Mouse (Mus musculus): ENCODE data around the gene Spo11.
A peak's percentile ranks its signal among the peaks of the same experiment; 100 is the strongest.

Spo11 gene

DNA sequence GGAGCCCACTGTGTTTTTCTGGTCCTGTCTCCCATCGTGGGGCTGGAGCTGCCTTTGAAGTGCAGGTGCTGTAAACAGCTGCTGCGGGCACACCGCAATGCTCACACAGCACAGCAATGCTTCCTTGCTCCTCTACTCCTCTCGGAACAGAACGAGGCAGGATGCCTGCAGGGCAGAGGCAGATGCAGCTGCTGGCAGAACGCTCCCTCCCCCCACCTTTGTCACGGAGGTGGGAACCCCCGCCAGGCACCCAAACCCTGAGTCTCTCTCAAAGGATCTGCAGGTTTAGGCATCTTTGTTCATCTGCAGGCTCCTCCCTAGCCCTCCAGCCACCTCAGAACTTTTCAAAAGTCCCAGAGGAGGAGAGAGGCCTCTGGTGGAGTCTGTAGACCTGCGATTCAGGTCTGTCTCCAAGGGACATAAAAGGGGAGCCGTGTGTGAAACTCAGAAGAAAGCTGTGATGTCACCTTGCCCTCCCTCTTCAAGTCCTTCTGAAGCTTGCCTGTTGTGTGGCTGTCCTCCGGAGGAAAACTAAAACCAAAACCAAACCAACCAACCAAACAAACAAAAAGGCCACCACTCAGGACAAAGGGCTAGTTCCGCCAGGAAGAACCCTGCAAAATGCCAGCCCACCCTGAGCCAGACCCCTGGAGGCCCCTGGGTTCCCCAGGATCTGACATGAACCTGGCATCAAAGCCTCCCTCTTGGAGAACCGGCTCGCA, at the start of gene Spo11:
Gene Spo11, plus strand, starts transcription at position 292 of the 722 bp plus-strand sequence.
- DNase-seq = no peak

DNA sequence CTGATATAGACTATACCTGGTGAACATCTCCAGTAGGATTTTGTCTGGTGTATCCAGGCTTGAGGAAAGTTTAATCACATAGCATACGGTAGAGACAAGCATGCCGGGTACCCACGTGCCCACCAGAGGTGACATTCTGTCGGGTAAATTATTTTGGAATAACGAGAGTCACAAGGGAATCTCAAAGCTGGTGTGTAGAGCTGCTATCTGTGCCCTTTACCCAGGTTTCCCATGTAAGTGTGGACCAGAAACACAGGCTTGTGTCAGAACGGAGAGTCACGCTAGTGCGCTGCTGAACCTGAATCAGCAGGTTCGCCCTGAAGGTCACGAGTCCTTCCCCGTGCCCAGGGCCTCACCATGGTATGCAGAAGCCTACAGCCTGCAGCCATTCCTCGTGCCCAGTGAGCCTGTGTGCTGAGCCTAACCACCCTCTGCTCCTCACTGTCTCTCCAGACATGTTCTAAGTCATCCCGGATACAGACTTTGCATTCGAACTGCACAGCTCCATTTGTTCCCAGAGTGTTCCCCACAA, 47.5 kb upstream of the Spo11 start:
- no peak for DNase-seq

DNA sequence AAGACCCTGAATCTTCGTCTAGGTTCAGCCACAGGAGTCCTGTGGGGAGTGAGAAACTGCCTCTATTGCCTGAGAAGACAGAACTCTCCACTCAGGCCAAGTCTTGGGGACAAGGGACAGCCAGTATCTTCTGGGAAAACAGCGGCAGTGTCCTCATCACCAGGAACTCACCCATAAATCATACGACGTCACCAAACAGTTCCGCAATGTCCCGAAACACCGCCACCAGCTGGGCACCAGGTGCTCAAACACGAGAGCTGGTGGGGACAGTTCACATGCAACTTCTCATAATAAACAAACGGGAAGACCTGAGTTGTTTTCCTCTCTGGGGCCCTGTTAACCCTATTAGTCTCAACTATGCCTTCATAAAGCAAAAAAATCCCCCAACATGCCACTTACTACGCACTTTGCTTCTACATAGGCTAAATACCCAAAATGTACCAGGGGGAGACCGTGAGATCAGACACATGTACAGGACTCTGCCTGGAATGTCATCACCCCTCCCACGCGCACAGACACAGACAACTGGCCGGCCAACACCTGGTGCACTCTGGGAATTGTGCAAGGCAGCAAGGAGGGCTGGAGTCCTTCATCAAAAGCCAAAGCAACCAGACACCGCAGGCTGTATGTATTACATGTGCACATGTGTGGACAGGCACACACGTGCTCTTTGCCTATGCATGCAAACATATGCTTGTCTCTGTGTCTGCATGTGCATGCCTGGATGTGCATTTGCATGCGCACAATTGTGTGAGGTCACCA, 46.2 kb upstream of the Spo11 start:
- DNase-seq = no peak

DNA sequence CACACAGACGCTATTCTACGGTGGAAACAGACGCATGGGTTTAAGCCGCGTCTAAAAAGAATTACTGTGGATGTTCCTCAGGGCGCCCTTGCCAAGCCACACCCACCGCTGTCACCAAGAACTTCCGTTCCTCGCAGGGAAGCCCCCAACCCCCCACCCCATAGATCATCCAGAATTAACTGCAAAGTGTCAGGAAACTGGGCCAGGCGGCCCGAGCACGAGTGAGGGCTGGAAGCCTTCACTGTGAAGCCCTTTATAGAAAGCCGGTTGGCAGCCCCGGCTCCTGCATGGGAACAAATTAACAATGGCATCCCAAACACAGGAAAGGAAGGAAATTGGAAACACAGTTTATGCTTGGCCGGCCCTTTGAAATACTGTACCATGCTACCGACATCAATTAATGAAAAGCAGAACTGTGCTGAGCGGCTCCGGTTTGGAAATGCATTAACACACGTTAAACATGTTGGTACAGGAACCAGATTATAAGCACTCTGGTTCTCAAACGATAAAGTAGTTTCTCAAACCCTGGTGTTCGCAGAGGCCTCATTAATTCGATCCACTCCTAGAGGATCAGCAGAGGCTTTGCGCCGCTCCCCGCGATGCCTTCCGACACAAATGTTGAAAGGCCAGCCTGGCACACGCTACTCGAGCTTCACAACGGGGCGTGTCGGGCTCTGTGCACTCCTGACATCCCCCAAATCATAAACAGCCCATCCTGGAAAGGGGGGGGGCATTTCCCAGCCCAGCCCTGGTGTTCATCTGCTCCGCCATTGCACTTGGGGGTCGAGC, 43.7 kb upstream of the Spo11 start:
- DNase-seq = peak; percentile 68

DNA sequence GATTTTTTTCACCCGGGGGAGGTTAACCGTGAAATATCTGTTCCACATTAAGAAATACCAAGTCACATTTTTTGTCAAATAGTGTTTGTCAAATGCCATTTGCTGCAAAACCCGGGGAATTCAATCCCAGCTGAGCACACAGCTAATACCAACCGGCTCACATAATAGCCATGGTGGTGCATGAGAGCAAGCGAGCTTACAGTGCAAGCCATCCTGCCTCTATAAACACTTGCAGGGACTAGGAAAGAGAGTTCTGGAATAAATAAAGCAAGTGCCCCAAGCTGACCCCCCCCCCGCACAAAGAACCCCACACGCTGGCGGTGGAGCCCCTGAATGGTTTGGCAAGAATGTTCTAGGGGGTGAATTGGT, 43.1 kb upstream of the Spo11 start:
- no peak for DNase-seq

DNA sequence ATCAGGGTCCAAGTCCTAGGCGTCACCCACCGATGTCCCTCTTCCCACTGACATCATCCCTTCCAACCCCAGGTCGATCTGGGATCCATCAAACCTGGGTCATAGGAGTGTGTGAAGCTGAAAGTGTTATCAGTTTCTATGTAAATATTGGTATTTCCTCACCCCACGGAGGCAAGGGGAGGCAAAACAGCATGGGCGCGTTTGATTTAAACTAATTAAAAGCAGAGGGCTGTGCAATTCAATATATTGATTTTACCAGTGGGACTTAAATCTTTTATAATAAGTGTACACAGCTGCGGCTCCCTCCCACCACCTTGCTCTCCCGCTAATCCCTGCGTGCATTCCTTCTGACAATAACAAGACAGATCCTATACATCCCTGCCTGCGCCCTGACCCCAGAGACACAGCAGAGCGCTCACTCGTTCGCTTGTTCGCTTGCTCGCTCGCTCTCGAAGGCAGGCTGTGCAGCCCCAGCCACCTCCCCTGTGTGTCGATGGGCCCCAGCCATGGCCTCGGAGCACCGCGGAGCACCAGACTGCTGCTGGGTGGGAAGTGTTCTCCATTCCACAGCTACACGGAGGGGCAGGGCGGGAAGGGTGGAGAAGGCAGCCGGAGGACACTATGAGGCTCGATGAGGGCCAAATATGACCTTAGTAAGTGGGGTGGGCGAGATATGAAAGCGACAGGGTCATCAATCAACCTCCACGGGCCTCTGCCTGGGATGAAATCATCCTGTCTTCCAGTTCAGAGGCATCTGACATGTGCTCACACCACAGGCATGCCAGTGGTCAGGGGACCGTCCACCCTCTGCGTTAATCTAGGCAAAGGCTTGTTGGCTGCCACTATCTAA, 42.4 kb upstream of the Spo11 start:
- DNase-seq = no peak

DNA sequence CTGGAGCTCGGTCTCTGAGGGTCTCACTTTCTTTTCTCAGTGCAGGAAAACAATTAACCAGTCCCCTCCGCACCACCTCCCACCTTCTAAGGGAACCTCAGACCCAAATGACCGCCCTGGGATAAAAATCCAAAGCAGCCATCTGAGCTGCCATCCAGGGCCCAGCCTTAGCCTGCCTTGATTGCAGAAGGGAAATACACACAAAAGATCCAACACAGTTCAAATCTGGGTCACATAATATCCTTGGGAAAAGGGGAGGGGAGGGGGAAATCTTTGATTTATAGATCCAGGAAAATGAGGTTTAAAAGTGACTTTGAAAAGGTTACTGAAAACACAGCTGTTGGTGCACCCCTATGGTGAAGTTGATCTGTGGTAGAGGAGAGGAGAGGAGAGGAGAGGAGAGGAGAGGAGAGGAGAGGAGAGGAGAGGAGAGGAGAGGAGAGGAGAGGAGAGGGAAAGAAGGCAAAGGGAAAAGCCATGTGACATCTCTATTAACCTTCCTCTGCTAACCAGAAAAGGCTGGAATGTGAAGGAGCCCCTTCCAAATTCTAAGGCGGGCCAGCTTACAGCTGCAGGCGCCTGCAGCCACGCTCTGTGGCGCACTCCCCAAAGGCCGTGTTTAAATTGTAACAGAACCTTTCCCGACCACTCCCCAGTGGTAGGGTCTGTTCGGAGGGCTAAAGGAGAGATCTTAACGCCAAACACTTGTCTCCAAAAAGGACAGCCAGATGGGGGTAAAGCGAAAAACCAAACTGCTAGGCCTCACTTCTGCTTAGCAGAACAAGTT, 41.5 kb upstream of the Spo11 start:
- no peak for DNase-seq

DNA sequence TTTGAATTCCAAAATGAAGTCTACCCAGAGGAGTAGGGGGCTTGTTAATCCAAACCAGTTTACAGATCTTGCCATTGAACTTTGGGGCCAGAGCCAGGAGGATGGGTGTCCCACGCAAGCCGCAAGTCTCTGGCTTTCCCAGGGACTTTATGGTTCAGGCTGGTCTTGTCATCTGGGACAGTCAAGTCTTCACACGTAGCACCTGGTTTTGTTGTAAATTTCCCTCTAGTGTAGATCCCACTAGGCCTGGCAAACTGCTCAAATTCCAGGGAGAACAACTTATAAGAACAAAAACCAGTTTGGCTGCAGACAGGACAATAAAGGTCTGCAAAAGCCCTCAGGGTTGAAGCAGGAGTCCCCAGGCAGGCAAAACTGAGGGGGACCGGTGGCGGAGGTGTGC, 40.7 kb upstream of the Spo11 start:
- DNase-seq = no peak

DNA sequence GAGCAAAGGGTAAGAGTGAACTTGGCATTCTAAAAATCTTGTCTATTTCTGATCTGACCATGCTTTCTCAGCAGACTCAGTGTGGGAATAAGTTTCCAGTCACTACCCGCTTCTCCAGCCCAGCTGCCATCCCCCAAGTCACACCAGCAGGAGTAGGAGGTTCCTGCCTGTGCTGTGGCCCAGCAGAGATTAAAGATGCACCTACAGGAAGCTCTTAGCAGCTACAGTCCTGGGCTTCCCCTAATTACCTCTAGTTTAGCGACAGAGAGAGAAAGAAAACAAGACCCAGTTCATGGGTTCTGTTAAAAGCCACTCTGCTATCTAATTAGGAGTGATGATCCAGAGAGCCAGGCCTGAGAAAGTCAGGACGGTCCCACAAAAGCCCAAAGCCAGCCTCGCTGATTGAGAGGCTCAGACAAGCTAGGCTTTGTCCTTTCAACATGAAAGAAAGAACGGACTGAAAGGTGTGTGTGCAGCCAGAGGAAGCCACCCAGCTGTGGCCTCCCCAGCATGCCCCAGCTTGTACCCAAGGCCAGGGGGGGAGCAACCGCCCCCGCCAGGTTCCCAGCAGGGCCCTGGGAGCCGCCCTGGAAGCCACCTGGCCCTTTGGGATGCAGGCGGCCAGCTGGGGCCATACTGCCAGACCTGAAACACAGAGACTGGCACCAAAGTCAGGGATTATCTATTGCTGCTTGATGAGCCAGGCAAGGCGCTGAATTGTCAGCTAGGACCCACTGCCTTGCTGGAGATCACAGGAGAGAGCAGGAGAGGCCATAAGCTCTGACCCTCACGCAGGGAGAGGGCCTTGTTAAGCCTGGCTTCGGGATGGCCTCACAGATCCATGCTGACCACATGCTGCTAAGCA, 39.9 kb upstream of the Spo11 start:
- DNase-seq = no peak

DNA sequence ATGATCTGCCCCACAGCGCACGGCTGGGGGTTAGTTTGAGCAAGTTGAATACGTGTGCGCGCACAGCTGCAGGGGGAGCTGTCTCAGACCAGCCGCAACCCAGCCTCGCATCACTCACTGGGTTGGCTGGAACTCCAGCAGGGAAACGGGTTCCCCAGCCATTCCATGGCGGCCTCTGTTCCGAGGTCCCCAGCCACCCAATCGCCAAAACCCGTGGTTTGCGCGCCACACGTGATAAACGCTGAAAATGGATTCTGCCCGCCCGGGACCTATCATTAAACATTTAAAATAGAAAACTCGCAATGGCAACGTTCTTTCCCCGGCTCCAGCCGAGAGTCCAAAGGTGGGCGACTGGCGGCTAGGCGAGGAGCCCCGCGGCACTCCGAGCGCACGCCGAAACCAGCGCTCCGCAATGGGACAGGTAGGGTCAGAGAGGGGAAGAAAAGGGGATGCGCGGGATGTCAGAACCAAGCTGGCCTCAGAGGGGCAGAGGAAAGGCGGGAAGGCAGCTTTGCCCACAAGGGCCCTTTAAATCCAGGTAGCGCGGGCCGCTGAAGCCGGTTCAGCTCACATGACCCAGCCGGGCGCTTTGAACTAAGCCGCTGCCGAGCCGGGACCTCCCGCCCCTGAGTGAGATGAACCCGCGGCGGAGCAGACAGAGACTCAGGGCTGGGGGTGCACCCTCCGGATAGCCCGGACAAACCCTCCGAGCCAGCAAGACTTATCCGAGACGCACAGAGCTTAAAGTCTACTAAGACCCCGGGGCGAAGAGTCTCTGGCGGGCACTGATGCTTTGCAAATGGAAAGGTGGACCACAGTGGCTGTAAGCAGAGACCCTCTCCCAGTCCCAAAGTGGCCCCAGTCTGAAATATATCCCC, 38.5 kb upstream of the Spo11 start:
- DNase-seq = no peak

DNA sequence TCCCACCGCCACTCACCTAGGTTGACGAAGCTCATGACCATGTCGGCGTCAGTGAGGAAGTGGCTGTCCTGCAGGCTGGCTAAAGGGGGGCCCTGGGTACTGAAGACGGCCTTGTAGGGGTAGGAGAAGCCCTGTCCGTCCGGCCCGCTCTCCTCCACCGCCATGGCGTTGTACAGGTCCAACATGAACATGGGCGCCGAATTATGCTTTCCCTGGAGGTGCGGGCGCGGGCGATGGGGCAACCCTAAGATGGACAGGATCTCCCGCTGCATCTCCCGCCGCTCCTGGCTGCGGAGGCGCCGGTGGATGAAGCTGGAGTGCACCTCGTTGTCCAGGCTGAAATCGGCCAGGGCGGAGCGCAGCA, 37.9 kb upstream of the Spo11 start:
- no peak for DNase-seq

DNA sequence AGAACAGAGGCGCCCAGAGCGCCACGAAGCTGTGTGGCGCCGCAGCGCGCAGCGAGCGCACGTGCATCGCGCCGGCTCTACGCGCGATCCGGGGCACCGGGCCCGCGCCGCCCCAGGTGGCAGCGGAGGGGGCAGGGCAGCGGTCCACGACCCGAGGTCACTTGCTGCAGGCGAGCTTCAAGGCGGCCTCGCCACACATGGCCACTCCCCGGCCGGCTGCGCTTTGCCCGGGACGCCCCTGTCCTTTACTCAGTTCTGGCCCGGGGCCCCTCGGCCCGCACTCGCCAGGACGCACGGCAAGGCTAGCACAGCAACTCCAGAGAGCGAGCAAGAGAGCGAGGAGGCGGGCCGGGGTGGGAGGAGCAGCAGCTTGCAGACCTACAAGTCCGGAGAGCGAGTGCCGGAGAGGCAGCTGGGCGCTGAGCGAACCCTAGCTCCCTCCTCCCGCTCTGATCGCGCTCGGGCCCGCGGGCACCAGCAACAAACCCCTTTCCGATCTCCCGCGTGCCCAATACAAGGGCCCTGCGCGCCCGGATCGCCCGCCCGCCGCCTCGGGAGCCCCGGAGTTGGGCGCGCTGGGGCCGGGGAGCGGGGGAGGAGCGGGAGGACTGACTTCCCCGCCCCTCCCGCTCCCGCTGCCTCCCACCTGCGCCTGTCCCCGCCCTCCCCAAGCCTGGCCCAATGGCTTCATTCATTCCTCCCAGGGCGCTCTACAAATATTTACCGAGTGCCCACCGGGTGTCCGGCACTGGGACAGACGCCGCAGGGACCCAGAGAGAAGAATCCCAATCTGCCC, 37.3 kb upstream of the Spo11 start, which contains the start of gene Bmp7:
Gene Bmp7, minus strand, starts transcription at position 319 of the 796 bp plus-strand sequence.
- DNase-seq = peak; percentile 53

DNA sequence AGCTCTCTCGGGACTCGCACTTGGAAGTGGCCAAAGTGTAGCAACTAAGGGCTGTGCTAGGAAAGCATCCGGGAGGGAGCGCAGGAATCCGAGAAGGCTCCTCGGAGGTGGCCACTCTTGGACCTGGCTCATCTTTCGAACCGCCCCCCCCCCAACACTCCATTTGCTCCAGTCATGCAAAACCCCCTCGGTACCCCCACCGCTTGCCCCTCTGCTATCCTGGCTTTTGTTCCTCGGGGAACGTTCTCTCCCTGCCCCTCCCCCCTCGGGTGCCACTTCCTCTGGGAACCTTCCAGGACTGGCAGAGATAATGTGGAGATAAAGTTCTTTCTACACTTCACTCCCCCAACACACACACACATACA, 36.7 kb upstream of the Spo11 start:
- DNase-seq = no peak

DNA sequence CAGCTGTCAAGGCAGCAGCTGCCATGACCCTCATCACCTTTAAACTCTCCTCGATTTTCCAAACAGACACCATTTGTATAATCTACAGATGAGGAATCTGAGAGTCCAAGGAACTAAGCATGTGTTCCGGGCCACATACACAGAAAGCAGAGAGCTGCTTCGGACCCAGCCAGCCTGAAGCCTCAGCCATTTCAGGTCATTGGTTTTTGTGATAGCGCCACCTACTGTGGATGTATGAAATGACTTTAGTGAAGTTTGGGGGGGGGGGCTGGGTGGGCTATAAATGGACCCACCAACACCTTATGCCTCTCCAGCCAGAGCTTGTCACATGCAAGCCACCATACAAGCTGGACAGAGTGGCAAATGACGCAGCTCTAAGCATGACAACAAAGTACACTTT, 28.4 kb upstream of the Spo11 start:
- DNase-seq = no peak

DNA sequence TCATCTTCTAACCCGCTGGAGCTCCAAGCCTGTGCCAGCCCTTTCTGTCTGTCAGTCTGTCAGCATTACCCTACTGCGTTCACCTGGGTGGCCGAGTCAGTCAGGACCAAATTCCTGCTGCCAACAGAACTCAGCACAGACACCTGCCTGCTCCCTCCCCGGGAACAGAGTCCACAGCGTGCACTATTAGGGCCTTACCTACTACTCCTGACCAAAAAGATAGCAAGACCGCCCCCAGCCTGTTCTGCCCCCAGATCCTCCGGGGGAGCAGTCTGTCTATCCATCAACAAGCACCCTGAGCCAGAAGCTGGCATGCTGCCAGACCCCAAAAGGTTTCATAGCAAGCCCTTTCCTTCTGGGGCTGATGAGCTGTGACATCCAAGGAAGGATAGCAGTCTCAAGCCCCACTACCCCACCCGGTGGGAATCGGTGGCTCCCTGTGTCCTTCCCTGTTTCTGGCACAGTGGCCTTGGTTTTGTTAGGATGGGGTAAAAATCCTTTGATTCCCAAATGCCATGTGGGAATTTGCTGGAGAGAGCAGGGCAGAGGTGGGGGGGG, 27.3 kb upstream of the Spo11 start:
- no peak for DNase-seq

DNA sequence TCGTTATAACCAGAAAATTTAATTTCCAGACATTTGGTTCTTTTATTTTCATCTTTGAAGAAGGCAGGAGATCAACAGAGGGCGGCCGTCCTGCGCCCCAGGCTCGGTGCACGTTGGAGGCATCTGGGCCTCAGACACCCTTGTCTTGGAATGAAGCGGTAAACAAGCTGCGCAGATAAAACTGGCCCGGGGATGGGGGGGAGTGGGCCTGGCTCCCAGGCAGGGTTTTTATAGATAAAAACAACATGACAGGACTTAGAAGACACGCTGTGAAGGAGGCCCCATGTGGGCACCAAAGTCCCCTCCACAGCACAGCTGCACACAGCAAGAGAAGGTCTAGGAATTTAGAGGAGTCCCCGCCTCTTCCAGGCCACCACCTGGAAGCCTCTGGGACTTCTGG, 26.8 kb upstream of the Spo11 start:
- no peak for DNase-seq

DNA sequence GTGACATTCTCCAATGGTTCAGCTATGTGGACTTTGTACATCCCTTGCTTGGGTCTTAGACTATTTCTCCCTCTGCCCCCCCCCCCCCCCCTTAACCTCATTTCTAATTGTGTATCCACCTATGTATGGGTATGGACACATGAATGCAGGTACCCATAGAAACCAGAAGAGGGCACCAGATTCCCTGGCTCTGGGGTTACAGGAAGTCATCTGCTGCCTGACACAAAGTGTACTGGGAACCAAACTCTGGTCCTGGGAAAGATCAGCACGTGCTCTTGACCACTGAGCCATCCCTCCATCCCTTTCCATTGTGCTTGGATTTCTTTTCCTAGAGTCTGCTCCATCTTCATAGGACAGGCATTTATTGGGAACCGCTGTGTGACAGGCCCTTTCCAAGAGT, 25.5 kb upstream of the Spo11 start:
- DNase-seq = no peak

DNA sequence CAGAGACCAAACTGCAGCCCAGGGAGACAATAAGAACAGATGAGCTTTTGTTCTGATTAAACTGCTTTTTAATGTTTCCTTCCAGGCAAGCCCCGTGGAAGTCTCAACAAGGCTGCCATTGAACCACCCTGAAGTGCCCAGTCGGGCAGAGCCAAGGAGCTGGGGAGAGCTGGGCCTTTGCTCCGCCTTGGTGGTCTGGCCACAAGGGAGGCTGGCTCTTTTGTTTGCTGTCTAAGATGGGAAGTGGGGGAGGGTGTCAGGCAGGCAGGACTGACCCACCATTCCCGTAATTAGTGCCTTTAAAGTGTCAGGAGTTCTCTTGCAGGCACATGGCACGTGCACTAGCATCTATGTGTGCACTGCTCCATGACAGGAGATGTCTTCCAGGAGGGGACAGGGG, 18.9 kb upstream of the Spo11 start:
- DNase-seq = no peak

All from lung, postnatal 14 days (tissue).